Mouse (Mus musculus) forebrain, embryonic 11.5 days (tissue): ENCODE results near the gene Arpc2. TPM values are rescaled to one million over a fixed set of nuclear protein-coding genes. Genes with fewer than 3 reads are reported as not detected.

Experiments
- ATAC-seq: fragments of 200-750 bp; cut with Nextera tagmentation; replicated peaks from 2 replicates; pipeline ENCODE4 v1.8.0; 2017; ENCODE audit warnings: moderate TSS enrichment; ENCODE audit not compliant: low FRiP score
- DNase-seq: peaks from one replicate; pipeline ENCODE4 v3.0.0-alpha.2; 2017; ENCODE audit warnings: low spot score
- H3K27ac ChIP-seq: fragments of 300-500 bp; sonication (generic); 2 replicates; pipeline ENCODE4 v1.5.1; 2014; ENCODE audit warnings: low read depth, low read length
- H3K27me3 ChIP-seq: fragments of 300-500 bp; sonication (generic); 2 replicates; pipeline ENCODE4 v1.6.1; 2014; ENCODE audit warnings: mild to moderate bottlenecking, low read length, mixed read lengths; ENCODE audit not compliant: control insufficient read depth, insufficient read depth
- H3K36me3 ChIP-seq: fragments of 300-500 bp; sonication (generic); 2 replicates; pipeline ENCODE4 v1.6.1; 2014; ENCODE audit warnings: mild to moderate bottlenecking, low read length, moderate library complexity, mixed read lengths; ENCODE audit not compliant: control insufficient read depth, insufficient read depth
- H3K4me1 ChIP-seq: fragments of 300-500 bp; sonication (generic); replicated peaks from 2 replicates; pipeline ENCODE4 v1.6.1; 2014; ENCODE audit warnings: low read length, mixed read lengths; ENCODE audit not compliant: control insufficient read depth, insufficient read depth
- H3K4me2 ChIP-seq: fragments of 300-500 bp; sonication (generic); 2 replicates; pipeline ENCODE4 v1.6.1; 2014; ENCODE audit warnings: low read depth, mild to moderate bottlenecking, low read length, moderate library complexity, mixed read lengths; ENCODE audit not compliant: severe bottlenecking
- H3K4me3 ChIP-seq: fragments of 300-500 bp; sonication (generic); 2 replicates; pipeline ENCODE4 v1.5.1; 2014; ENCODE audit warnings: low read depth, low read length
- H3K9ac ChIP-seq: fragments of 300-500 bp; sonication (generic); 2 replicates; pipeline ENCODE4 v1.6.1; 2014; ENCODE audit warnings: low read length
- H3K9me3 ChIP-seq: fragments of 300-500 bp; sonication (generic); 2 replicates; pipeline ENCODE4 v1.6.1; 2016; ENCODE audit warnings: low read length, mixed read lengths; ENCODE audit not compliant: control insufficient read depth
- WGBS: fragments of 180-500 bp; shearing (Covaris S2); extraction: QIAGEN DNeasy Blood & Tissue Kit; methylation state at CpG from one replicate; pipeline ENCODE4 v1.1.7; 2014; 5-methylcytosine and 5-hydroxymethylcytosine counted together
- polyA plus RNA-seq: library from polyadenylated mRNA; unstranded; fragments of >200 nt; fragmentation: Nextera tagmentation; extraction: Ambion mirVana; gene quantifications from 2 replicates; pipeline ENCODE4 v1.2.1, GENCODE M21; 2014

The Arpc2 gene
- polyA plus RNA-seq, 1 experiment from 2014 or later: 310 TPM

GRCm38 (mm10) chr1:74230992-74231391 is 4.9 kb upstream of the Arpc2 start:
- no CpG with 5 or more reads among the region's 1 CpGs for WGBS
- no peak overlapping the region for H3K4me2 ChIP-seq
- H3K27me3 ChIP-seq: no peaks in the 10 kb centered on the region
- no peak overlapping the region for H3K9ac ChIP-seq
- no peaks in the 10 kb centered on the region for H3K36me3 ChIP-seq
- H3K4me3 ChIP-seq: no peak overlapping the region
- no peaks in the 10 kb centered on the region for H3K4me1 ChIP-seq
- H3K27ac ChIP-seq: no peak overlapping the region
- no peaks in the 10 kb centered on the region for H3K9me3 ChIP-seq
- DNase-seq (no peak), ATAC-seq (no peak)

GRCm38 (mm10) chr1:74236590-74237317 is 870 bp downstream of the Arpc2 start:
- WGBS: under 1% methylated on average over 48 of the region's 57 CpGs
- no peaks in the 10 kb centered on the region for H3K36me3 ChIP-seq
- DNase-seq (no peak), ATAC-seq (peak; percentile 87)
- no peaks in the 10 kb centered on the region for H3K27me3 ChIP-seq
- H3K4me2 ChIP-seq: peak overlapping the region; percentile 67
- 0 out of 2 replicates have a peak, but pooled peaks cover 7% of the 10 kb centered on the region for H3K4me1 ChIP-seq
- peak overlapping the region; percentile 82 for H3K9ac ChIP-seq
- H3K9me3 ChIP-seq: no peaks in the 10 kb centered on the region
- peak overlapping the region; percentile 85 for H3K4me3 ChIP-seq
- H3K27ac ChIP-seq: peak overlapping the region; percentile 79

GRCm38 (mm10) chr1:74237671-74238070 is 1.8 kb downstream of the Arpc2 start:
- H3K27ac ChIP-seq: no peak overlapping the region
- DNase-seq (no peak), ATAC-seq (no peak)
- no peaks in the 10 kb centered on the region for H3K9me3 ChIP-seq
- H3K4me2 ChIP-seq: peak overlapping the region; percentile 67
- no peaks in the 10 kb centered on the region for H3K27me3 ChIP-seq
- WGBS: 44% methylated on average over 5 of the region's 5 CpGs
- no peaks in the 10 kb centered on the region for H3K36me3 ChIP-seq
- H3K9ac ChIP-seq: peak overlapping the region; percentile 82
- 0 out of 2 replicates have a peak, but pooled peaks cover 7% of the 10 kb centered on the region for H3K4me1 ChIP-seq
- H3K4me3 ChIP-seq: peak overlapping the region; percentile 85

- no peaks in the 10 kb centered on the region for H3K27me3 ChIP-seq
- H3K4me2 ChIP-seq: peak overlapping the region; percentile 67; the same call in 1 of the 2 replicates
- no peaks in the 10 kb centered on the region for H3K36me3 ChIP-seq
- H3K9ac ChIP-seq: no peak overlapping the region; the same call in 1 of the 2 replicates
- H3K27ac ChIP-seq: no peak overlapping the region
- 83% methylated on average over 1 of the region's 1 CpGs for WGBS
- H3K9me3 ChIP-seq: no peaks in the 10 kb centered on the region
- H3K4me3 ChIP-seq: peak overlapping the region; percentile 85; the same call in 1 of the 2 replicates
- H3K4me1 ChIP-seq: 0 out of 2 replicates have a peak, but pooled peaks cover 7% of the 10 kb centered on the region
- DNase-seq: no peak
- no peak for ATAC-seq
Observed at GRCm38 (mm10) chr1:74238136-74238535, 2.3 kb downstream of the Arpc2 start.

GRCm38 (mm10) chr1:74239162-74239561 is 3.3 kb downstream of the Arpc2 start:
- Histone ChIP-seq H3K9ac (no peak overlapping the region), H3K27ac (no peak overlapping the region; the same call in 1 of the 2 replicates), H3K9me3 (no peaks in the 10 kb centered on the region), H3K27me3 (no peaks in the 10 kb centered on the region), H3K4me1 (0 out of 2 replicates have a peak, but pooled peaks cover 7% of the 10 kb centered on the region), H3K4me2 (no peak overlapping the region), H3K4me3 (no peak overlapping the region), H3K36me3 (no peaks in the 10 kb centered on the region)
- DNase-seq (no peak), ATAC-seq (no peak)
- 71% methylated on average over 7 of the region's 7 CpGs for WGBS

GRCm38 (mm10) chr1:74239618-74240017 is 3.7 kb downstream of the Arpc2 start:
- H3K9ac ChIP-seq: no peak overlapping the region
- DNase-seq: no peak

GRCm38 (mm10) chr1:74240311-74240710 is 4.4 kb downstream of the Arpc2 start:
- DNase-seq: no peak

More at GRCm38 (mm10) chr1:74239618-74240017, 3.7 kb downstream of the Arpc2 start:
- Histone ChIP-seq H3K4me2 (no peak overlapping the region), H3K27ac (no peak overlapping the region), H3K27me3 (no peaks in the 10 kb centered on the region), H3K9me3 (no peaks in the 10 kb centered on the region), H3K4me1 (0 out of 2 replicates have a peak, but pooled peaks cover 7% of the 10 kb centered on the region), H3K4me3 (no peak overlapping the region), H3K36me3 (no peaks in the 10 kb centered on the region)
- WGBS: 72% methylated on average over 11 of the region's 11 CpGs
- no peak for ATAC-seq

GRCm38 (mm10) chr1:74240832-74241231 is 4.9 kb downstream of the Arpc2 start:
- 89% methylated on average over 4 of the region's 4 CpGs for WGBS
- Histone ChIP-seq H3K36me3 (no peaks in the 10 kb centered on the region), H3K9me3 (no peaks in the 10 kb centered on the region), H3K27me3 (no peaks in the 10 kb centered on the region), H3K27ac (no peak overlapping the region), H3K9ac (no peak overlapping the region), H3K4me1 (0 out of 2 replicates have a peak, but pooled peaks cover 7% of the 10 kb centered on the region), H3K4me2 (no peak overlapping the region), H3K4me3 (no peak overlapping the region)
- DNase-seq (no peak), ATAC-seq (no peak)

More at GRCm38 (mm10) chr1:74240311-74240710, 4.4 kb downstream of the Arpc2 start:
- ATAC-seq: no peak
- no peaks in the 10 kb centered on the region for H3K27me3 ChIP-seq
- H3K9ac ChIP-seq: no peak overlapping the region
- no peaks in the 10 kb centered on the region for H3K9me3 ChIP-seq
- WGBS: 77% methylated on average over 6 of the region's 6 CpGs
- H3K4me3 ChIP-seq: no peak overlapping the region
- 0 out of 2 replicates have a peak, but pooled peaks cover 7% of the 10 kb centered on the region for H3K4me1 ChIP-seq
- no peaks in the 10 kb centered on the region for H3K36me3 ChIP-seq
- no peak overlapping the region for H3K27ac ChIP-seq
- H3K4me2 ChIP-seq: no peak overlapping the region
